9 mouse cellular contexts compared by ENCODE assay signal in genomic region chrX:98989574-98989973, GRCm38 (mm10). TPM values are rescaled to one million over a fixed set of nuclear protein-coding genes. Genes with fewer than 3 reads are reported as not detected.
DNase-seq lines count a peak whose midpoint lies in the region; ATAC-seq and TF ChIP-seq lines count a peak whose summit lies in the region.
"Had no signal": no experiment of that assay in that cellular context is flagged by ENCODE, and none has a peak within 500 bp of the region (broad histone marks: within the 10 kb centered on the region; RNA-seq: fewer than 3 reads in every experiment).

No protein-coding gene starts in this region.

- no peaks in the 10 kb centered on the region for H3K9me3 ChIP-seq in midbrain, embryonic 11.5 days (ENCODE audit: control insufficient read depth, low read length)
- no peaks in the 10 kb centered on the region for H3K9me3 ChIP-seq in midbrain, embryonic 15.5 days
- no peaks in the 10 kb centered on the region for H3K9me3 ChIP-seq in kidney, embryonic 14.5 days (ENCODE audit: control insufficient read depth, low read length)
- H3K9me3 ChIP-seq in limb, embryonic 14.5 days (ENCODE audit: control insufficient read depth, low read length): no peaks in the 10 kb centered on the region

- H3K4me2 ChIP-seq in midbrain, embryonic 11.5 days: no peak overlapping the region
- no peak overlapping the region for H3K4me2 ChIP-seq in midbrain, embryonic 15.5 days
- H3K4me2 ChIP-seq in kidney, embryonic 14.5 days (replicated peaks; ENCODE audit: low read depth, low read length): no peak overlapping the region
- no peak overlapping the region for H3K4me2 ChIP-seq in limb, embryonic 14.5 days (replicated peaks; ENCODE audit: low read depth, low read length, severe bottlenecking)

- TF ChIP-seq CTCF in bone marrow macrophage, adult 2 months (IDR thresholded peaks at IDR 0.05; ENCODE audit: low read depth, low read length): peak; percentile 24; the same call in 1 of the 2 replicates

- H3K27ac ChIP-seq in midbrain, embryonic 11.5 days (ENCODE audit: low read depth, low read length): no peak overlapping the region
- no peak overlapping the region for H3K27ac ChIP-seq in midbrain, embryonic 15.5 days
- H3K27ac ChIP-seq in bone marrow macrophage, adult 2 months (ENCODE audit: insufficient read depth, low read depth, low read length): no peak overlapping the region
- H3K27ac ChIP-seq in kidney, embryonic 14.5 days (ENCODE audit: low read depth, low read length): no peak overlapping the region
- H3K27ac ChIP-seq in limb, embryonic 14.5 days (replicated peaks; ENCODE audit: low read depth, low read length): no peak overlapping the region

- no peak overlapping the region for H3K4me3 ChIP-seq in midbrain, embryonic 11.5 days (ENCODE audit: low read depth, low read length)
- no peak overlapping the region for H3K4me3 ChIP-seq in midbrain, embryonic 15.5 days
- no peak overlapping the region for H3K4me3 ChIP-seq in bone marrow macrophage, adult 2 months (ENCODE audit: insufficient read depth, low read length)
- H3K4me3 ChIP-seq in kidney, embryonic 14.5 days (ENCODE audit: low read length): no peak overlapping the region
- H3K4me3 ChIP-seq in limb, embryonic 14.5 days (replicated peaks; ENCODE audit: low read length): no peak overlapping the region
- H3K4me3 ChIP-seq: erythroblast, embryonic 14.5 days had no signal

- 41% methylated on average over 6 of the region's 6 CpGs for WGBS in midbrain, embryonic 11.5 days
- 39% methylated on average over 6 of the region's 6 CpGs for WGBS in midbrain, embryonic 15.5 days
- 44% methylated on average over 6 of the region's 6 CpGs for WGBS in kidney, embryonic 14.5 days
- WGBS in limb, embryonic 14.5 days: 45% methylated on average over 6 of the region's 6 CpGs

- ATAC-seq in midbrain, embryonic 11.5 days (ENCODE audit: low FRiP score): no peak
- no peak for ATAC-seq in midbrain, embryonic 15.5 days (replicated peaks)
- ATAC-seq in kidney, embryonic 14.5 days (ENCODE audit: low FRiP score, low TSS enrichment): peak; percentile 66; the same call in 1 of the 2 replicates
- ATAC-seq in limb, embryonic 14.5 days (ENCODE audit: low FRiP score, low read depth): no peak
- no peak for ATAC-seq in inflammation-experienced regulatory T-cells, adult 6 months

- no peak overlapping the region for H3K9ac ChIP-seq in midbrain, embryonic 11.5 days (ENCODE audit: low read length)
- no peak overlapping the region for H3K9ac ChIP-seq in midbrain, embryonic 15.5 days
- H3K9ac ChIP-seq in kidney, embryonic 14.5 days (ENCODE audit: low read depth, low read length): no peak overlapping the region
- no peak overlapping the region for H3K9ac ChIP-seq in limb, embryonic 14.5 days (ENCODE audit: low read depth, low read length, severe bottlenecking)

- no peaks in the 10 kb centered on the region for H3K4me1 ChIP-seq in midbrain, embryonic 11.5 days (ENCODE audit: control insufficient read depth, insufficient read depth, low read length)
- no peaks in the 10 kb centered on the region for H3K4me1 ChIP-seq in midbrain, embryonic 15.5 days
- H3K4me1 ChIP-seq in bone marrow macrophage, adult 2 months (ENCODE audit: control insufficient read depth, insufficient read depth, low read length): peaks cover 3% of the 10 kb centered on the region; the same call in 1 of the 2 replicates
- H3K4me1 ChIP-seq in kidney, embryonic 14.5 days (ENCODE audit: control insufficient read depth, insufficient read depth, low read length): no peaks in the 10 kb centered on the region
- no peaks in the 10 kb centered on the region for H3K4me1 ChIP-seq in limb, embryonic 14.5 days (ENCODE audit: control insufficient read depth, insufficient read depth, low read length)

- no peak for TF ChIP-seq POLR2A in bone marrow macrophage, adult 2 months (IDR thresholded peaks at IDR 0.05; ENCODE audit: borderline replicate concordance, low read depth, low read length)
- no peak for TF ChIP-seq POLR2A in limb, embryonic 14.5 days (IDR thresholded peaks at IDR 0.05; ENCODE audit: borderline replicate concordance, extremely low read depth, insufficient read depth, insufficient read length)

- H3K36me3 ChIP-seq in midbrain, embryonic 11.5 days (ENCODE audit: control insufficient read depth, insufficient read depth, low read length): no peaks in the 10 kb centered on the region
- H3K36me3 ChIP-seq in midbrain, embryonic 15.5 days (replicated peaks): no peaks in the 10 kb centered on the region
- H3K36me3 ChIP-seq in kidney, embryonic 14.5 days (ENCODE audit: control insufficient read depth, insufficient read depth, low read length): no peaks in the 10 kb centered on the region
- H3K36me3 ChIP-seq in limb, embryonic 14.5 days (ENCODE audit: control insufficient read depth, insufficient read depth, low read length): no peaks in the 10 kb centered on the region

- no peaks in the 10 kb centered on the region for H3K27me3 ChIP-seq in midbrain, embryonic 11.5 days (ENCODE audit: control insufficient read depth, insufficient read depth, low read length)
- H3K27me3 ChIP-seq in midbrain, embryonic 15.5 days (replicated peaks): no peaks in the 10 kb centered on the region
- no peaks in the 10 kb centered on the region for H3K27me3 ChIP-seq in kidney, embryonic 14.5 days (ENCODE audit: control insufficient read depth, insufficient read depth, low read length)
- no peaks in the 10 kb centered on the region for H3K27me3 ChIP-seq in limb, embryonic 14.5 days (ENCODE audit: control insufficient read depth, insufficient read depth, low read length)

- DNase-seq in midbrain, embryonic 11.5 days (ENCODE audit: low spot score, missing footprints): peak; percentile 90
- peak; percentile 49 for DNase-seq in forelimb bud, embryonic 11.5 days (ENCODE audit: low read depth, low spot score)
- DNase-seq in limb, embryonic 14.5 days (ENCODE audit: low spot score): peak; percentile 6
- peak; percentile 64 for DNase-seq in retina, embryonic 14.5 days (ENCODE audit: low spot score)

RNA-seq across cellular contexts. Expression of gene Stard8, which starts 13.5 kb away (rescaled TPM):
- 7.2 and 8.2 TPM in 2 replicates for polyA plus RNA-seq in midbrain, embryonic 11.5 days (2014; fragmentation: Nextera tagmentation; extraction: Ambion mirVana)
- polyA plus RNA-seq in midbrain, embryonic 15.5 days (2015; fragmentation: Nextera tagmentation; extraction: Ambion mirVana): 5.4 and 5.7 TPM in 2 replicates
- 50.1 and 57.4 TPM in 2 replicates for polyA plus RNA-seq in bone marrow macrophage, adult 2 months (2012; ENCODE audit: insufficient read depth, insufficient read length, missing spikeins)
- polyA plus RNA-seq in kidney, embryonic 14.5 days (2014; fragmentation: Nextera tagmentation; extraction: Ambion mirVana): 4.1 and 7.5 TPM in 2 replicates
- polyA plus RNA-seq in limb, embryonic 14.5 days (2012; rRNA removed): 13.7 and 15.7 TPM in 2 replicates
- 7.0 and 7.4 TPM in 2 replicates for polyA plus RNA-seq in limb, embryonic 14.5 days (2014; fragmentation: Nextera tagmentation; extraction: Ambion mirVana)
- polyA plus RNA-seq in inflammation-experienced regulatory T-cells, adult 6 months (2017; shearing (Covaris generic)): under 1 TPM; 0.38 to 0.83 (median 0.40) TPM

RNA-seq across cellular contexts. Expression of gene Yipf6, which starts 53.5 kb away (rescaled TPM):
- polyA plus RNA-seq in midbrain, embryonic 11.5 days (2014; fragmentation: Nextera tagmentation; extraction: Ambion mirVana): 19.9 and 20.7 TPM in 2 replicates
- polyA plus RNA-seq in midbrain, embryonic 15.5 days (2015; fragmentation: Nextera tagmentation; extraction: Ambion mirVana): 17.7 and 17.9 TPM in 2 replicates
- polyA plus RNA-seq in bone marrow macrophage, adult 2 months (2012; ENCODE audit: insufficient read depth, insufficient read length, missing spikeins): 21.8 and 31.6 TPM in 2 replicates
- 14.4 and 24.2 TPM in 2 replicates for polyA plus RNA-seq in kidney, embryonic 14.5 days (2014; fragmentation: Nextera tagmentation; extraction: Ambion mirVana)
- 18.6 and 19.6 TPM in 2 replicates for polyA plus RNA-seq in limb, embryonic 14.5 days (2012; rRNA removed)
- 18.4 and 18.5 TPM in 2 replicates for polyA plus RNA-seq in limb, embryonic 14.5 days (2014; fragmentation: Nextera tagmentation; extraction: Ambion mirVana)
- polyA plus RNA-seq in inflammation-experienced regulatory T-cells, adult 6 months (2017; shearing (Covaris generic)): 10 to 100 TPM; 28.2 to 31.7 (median 29.9) TPM

Comparison
In these comparisons a context has a peak if more than half of its experiments do, and no peak if none do; other contexts are left out.
1. DNase-seq: peak in every context shown above with its lines; median percentile 90 in midbrain, embryonic 11.5 days; 64 in retina, embryonic 14.5 days; 49 in forelimb bud, embryonic 11.5 days; 6 in limb, embryonic 14.5 days.